Mouse (Mus musculus) testis, adult 2 months (tissue): ENCODE data around the gene Fcrl6. TPM values are rescaled to one million over a fixed set of nuclear protein-coding genes. Genes with fewer than 3 reads are reported as not detected.

Source experiments
- H3K27ac ChIP-seq: fragments of 200-500 bp; 2 replicates; pipeline ENCODE4 v1.5.1; 2012; ENCODE audit warnings: low read depth, low read length; ENCODE audit not compliant: control insufficient read depth, insufficient read depth
- H3K27me3 ChIP-seq: fragments of 200-500 bp; 2 replicates; pipeline ENCODE4 v1.6.1; 2012; ENCODE audit warnings: mild to moderate bottlenecking, low read length, moderate library complexity; ENCODE audit not compliant: control insufficient read depth, insufficient read depth
- H3K36me3 ChIP-seq: fragments of 200-500 bp; 2 replicates; pipeline ENCODE4 v1.6.1; 2012; ENCODE audit warnings: mild to moderate bottlenecking, low read length; ENCODE audit not compliant: control insufficient read depth, insufficient read depth
- H3K4me1 ChIP-seq: fragments of 200-500 bp; 2 replicates; pipeline ENCODE4 v1.6.1; 2012; ENCODE audit warnings: low read length; ENCODE audit not compliant: control insufficient read depth, insufficient read depth
- H3K4me3 ChIP-seq: fragments of 200-500 bp; 2 replicates; pipeline ENCODE4 v1.5.1; 2012; ENCODE audit warnings: low read depth, mild to moderate bottlenecking, low read length, moderate library complexity, mixed read lengths; ENCODE audit not compliant: control insufficient read depth
- CTCF ChIP-seq: fragments of 200-500 bp; IDR thresholded peaks from 2 replicates; pipeline ENCODE4 v1.5.1; 2012; ENCODE audit warnings: low read depth, mild to moderate bottlenecking, inconsistent platforms, low read length, moderate library complexity; ENCODE audit not compliant: control insufficient read depth, insufficient read depth, insufficient replicate concordance
- POLR2A ChIP-seq: fragments of 200-500 bp; IDR thresholded peaks from 2 replicates; pipeline ENCODE4 v1.6.1; 2012; ENCODE audit warnings: low read depth, mild to moderate bottlenecking, inconsistent platforms, low read length, moderate library complexity; ENCODE audit not compliant: control insufficient read depth
- polyA plus RNA-seq: library from polyadenylated mRNA; depleted of rRNA; stranded (reverse); fragments of >200 nt; gene quantifications from 2 replicates; pipeline ENCODE4 v1.2.3, GENCODE M21; 2012; rRNA removed

Gene Fcrl6
- polyA plus RNA-seq, 1 experiment, result not detected

GRCm38 (mm10) chr1:172548501-172548900, 53.9 kb downstream of the Fcrl6 start:
- Histone ChIP-seq H3K4me1 (peaks cover 10% of the 10 kb centered on the region), H3K36me3 (no peaks in the 10 kb centered on the region), H3K4me3 (no peak overlapping the region), H3K27ac (no peak overlapping the region), H3K27me3 (no peaks in the 10 kb centered on the region)
- TF ChIP-seq CTCF (no peak), POLR2A (no peak)

Other genes with a start within 250 kb of the Fcrl6 start
- 3.8 and 4.0 TPM in 2 replicates for gene Pigm, start 226.0 kb downstream of the Fcrl6 start, polyA plus RNA-seq
- gene Slamf9, start 127.2 kb downstream of the Fcrl6 start, polyA plus RNA-seq, result 9.8 and 13.1 TPM in 2 replicates
- 66.1 and 68.5 TPM in 2 replicates for gene Igsf9, start 120.8 kb downstream of the Fcrl6 start, polyA plus RNA-seq
- gene Tagln2, start 102.5 kb downstream of the Fcrl6 start, polyA plus RNA-seq, result 7.6 and 16.5 TPM in 2 replicates
- 302 and 305 TPM in 2 replicates for gene Cfap45, start 81.8 kb downstream of the Fcrl6 start, polyA plus RNA-seq
- 12.1 and 14.1 TPM in 2 replicates for gene Vsig8, start 46.6 kb downstream of the Fcrl6 start, polyA plus RNA-seq
- gene Slamf8, start 12.0 kb downstream of the Fcrl6 start, polyA plus RNA-seq, result 0.06 TPM in 1 of 2 replicates, not detected in the other
- gene Dusp23, start 30.4 kb upstream of the Fcrl6 start, polyA plus RNA-seq, result 5.8 and 6.1 TPM in 2 replicates
- 0.26 and 0.46 TPM in 2 replicates for gene Crp, start 95.5 kb upstream of the Fcrl6 start, polyA plus RNA-seq